Mouse (Mus musculus) T-cell, adult 2 months (primary cell): ENCODE measurements at regions not wholly inside any gene's neighbourhood (a gene's known extent, or its start where the extent isn't known, plus 50 kb on each side); places are given as distances from the start of the nearest gene placed in this dataset.

Source experiments
- DNase-seq: peaks from one replicate; pipeline ENCODE4 v3.0.0; 2022; ENCODE audit warnings: low spot score

DNA sequence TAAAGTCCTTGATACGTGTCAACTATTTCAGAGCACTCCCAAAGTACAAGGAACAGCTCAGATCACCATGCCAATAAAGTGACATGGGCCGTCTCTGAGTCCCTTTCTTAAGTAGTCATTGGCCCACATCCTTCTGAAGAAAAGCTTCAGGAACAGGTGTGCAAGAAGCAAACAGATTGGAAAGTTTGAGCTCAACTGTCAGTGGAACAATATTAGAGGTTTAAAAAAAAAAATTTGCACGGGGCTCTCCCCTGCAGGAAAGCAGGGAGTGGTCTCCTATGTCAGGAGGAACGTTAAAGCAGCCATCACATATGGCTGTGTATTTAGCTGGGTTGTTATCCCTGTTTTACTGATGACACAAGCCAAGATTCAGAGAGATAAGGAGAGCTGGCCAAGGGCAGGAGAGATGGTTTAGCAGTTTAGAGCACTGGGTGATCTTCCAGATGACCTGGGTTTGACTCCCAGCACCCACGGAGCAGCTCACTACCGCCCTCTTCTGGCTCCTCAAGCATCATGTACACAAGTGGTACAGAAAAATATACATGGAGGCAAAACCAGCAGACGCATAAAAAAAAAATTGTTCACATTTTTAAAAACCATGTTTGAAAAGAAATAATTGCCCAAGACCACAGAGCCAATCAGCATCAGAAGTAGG is 318.3 kb upstream of the Clint1 start:
- DNase-seq, result no peak

- no peak for DNase-seq
These were observed 316.3 kb upstream of the Clint1 start for GRCm38 (mm10) chr11:45535501-45536025.

- DNase-seq, result no peak
These were observed 313.8 kb upstream of the Clint1 start for GRCm38 (mm10) chr11:45538011-45538410.

GRCm38 (mm10) chr11:45539459-45539858 is 312.4 kb upstream of the Clint1 start:
- no peak for DNase-seq

GRCm38 (mm10) chr11:45544531-45544930 is 307.3 kb upstream of the Clint1 start:
- DNase-seq, result no peak

DNA sequence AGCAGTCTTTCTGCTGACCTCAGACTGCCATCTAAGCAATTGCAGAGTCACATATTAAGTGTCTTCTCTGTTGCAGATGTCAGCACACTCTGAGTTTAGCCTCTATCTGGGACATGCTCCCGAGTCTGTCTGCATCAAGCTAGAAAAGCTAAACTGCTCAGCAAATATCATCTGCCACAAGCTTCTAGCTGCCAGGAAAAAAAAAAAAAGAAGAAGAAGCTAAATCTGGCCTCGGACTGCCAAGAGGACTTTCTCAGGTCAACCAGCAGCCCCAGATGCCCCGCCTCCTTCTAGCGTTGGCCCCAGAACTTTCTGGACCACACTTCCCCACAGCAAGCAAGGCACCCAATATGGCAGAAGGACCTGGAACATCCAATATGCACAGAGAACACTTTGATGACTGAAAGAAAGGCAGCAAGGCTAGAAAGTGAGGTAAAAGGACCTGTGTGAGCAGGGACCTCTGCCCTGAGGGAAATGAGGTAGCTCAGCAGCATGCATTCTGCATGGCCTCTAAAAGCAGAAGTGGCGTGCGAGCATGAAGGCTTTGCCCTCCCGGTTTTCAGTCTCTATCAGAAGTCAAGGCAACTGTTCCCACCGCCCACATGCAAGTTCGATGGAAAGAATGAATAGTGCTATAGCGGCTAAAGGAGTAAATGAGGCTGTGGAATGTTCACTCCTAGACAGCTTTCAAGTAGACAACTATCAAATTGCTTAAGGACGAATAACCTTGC is 305.8 kb upstream of the Clint1 start:
- DNase-seq, result no peak

DNA sequence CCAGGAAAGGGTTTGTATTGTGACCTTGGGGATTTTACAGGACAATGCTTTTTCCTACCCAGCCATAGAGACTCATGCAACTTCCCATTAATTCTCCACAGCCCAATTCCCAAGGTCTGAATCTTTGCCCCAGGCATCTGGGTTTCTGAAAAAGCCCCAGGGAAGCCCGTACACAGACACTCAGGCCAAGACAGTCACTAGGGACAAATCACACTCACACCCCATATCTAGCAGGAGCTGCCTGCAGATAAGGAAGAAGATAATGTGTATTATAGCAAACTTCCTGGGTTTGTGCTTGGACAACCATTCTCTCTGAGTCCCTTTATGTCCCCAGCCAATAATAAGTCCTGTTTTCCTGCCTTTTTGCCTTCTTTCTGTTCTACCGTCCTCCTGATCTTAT is 305.0 kb upstream of the Clint1 start:
- no peak for DNase-seq

GRCm38 (mm10) chr11:45550376-45550775 is 301.5 kb upstream of the Clint1 start:
- DNase-seq, result no peak

DNA sequence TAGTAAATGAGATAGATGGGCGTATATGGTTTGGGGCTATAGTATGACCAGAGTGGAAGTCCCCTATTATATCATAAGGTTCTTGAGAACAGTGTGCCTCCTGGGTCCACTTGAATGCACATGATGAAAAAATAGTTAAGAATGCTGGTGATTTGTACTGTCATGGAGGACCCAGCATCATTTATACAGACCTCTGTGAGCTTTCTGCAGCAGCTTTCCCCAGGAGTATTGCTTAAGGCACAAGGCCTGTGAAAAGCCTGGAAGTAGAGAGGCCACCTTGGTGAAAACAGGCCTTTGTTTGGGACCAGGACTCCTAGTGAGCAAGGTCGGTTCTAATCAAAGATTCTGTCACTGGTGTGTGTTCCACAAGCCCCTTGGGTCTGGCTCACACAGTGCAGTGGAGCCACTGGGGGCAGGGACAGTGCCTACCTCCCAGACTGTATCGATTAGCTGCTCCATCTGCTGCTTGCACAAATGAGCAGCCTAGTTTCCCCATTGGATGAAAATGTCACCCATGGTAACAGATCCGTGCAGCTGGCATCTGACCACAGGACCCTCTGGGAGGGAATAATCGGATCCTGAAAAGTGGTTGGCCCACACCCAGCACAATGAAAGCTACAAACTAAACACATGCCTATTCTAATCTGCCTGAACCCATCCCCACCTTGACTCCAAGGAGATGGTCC is 274.2 kb upstream of the Clint1 start:
- DNase-seq, result no peak

DNA sequence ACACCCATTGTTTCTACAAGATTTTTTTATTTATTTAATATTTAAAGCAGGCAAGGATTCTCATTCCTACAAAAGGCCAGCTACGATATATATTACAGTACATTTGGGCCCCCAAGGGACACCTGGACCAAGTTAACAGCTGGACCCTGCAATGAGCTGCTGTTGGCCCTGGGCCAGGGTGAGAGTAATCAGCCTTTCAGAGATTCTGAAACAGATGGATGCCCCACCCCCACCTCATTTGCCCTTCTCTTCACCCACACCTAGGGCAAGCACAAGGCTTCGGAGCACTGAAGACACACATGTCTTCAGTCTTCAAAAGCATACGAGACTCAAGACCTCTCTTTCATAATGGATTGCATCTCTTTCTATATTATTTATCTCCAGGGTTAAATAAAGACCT is 259.5 kb upstream of the Clint1 start:
- no peak for DNase-seq

DNA sequence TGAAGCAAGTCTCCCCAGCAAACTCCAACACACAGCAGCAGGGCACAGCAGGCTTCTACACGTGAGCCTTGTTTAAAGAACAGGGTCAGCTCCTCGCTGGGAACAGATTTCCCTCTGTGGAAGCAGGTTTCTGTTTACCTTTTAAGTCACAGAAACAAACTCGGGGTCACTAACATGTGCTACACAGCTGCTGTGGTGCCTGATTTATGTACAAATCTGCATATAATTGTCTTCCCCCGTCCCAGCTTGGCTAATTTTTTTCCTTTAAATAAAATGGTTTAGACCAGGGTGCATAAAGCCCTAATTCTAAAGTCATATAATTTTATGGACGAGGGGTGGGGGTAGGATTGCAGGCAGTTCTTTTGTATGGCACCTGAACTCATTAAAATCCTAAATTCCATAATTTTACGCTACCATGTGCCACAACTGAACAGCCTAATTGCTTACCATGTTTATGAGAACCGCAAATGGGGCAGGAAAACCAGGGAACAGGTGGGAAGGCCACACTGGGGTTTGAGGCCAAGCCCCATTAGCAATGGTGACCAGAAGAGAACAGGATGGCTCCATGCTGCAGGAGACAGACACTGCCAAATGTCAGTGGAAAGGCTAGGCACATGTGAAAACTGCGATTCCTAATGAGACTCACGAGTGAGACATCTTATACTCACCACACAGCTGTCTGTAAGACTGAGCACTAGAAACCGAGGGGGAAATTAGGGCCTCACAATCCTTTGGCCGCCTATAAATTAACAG is 258.8 kb upstream of the Clint1 start:
- no peak for DNase-seq

GRCm38 (mm10) chr11:45595372-45595771 is 256.5 kb upstream of the Clint1 start:
- DNase-seq, result peak; percentile 29

DNA sequence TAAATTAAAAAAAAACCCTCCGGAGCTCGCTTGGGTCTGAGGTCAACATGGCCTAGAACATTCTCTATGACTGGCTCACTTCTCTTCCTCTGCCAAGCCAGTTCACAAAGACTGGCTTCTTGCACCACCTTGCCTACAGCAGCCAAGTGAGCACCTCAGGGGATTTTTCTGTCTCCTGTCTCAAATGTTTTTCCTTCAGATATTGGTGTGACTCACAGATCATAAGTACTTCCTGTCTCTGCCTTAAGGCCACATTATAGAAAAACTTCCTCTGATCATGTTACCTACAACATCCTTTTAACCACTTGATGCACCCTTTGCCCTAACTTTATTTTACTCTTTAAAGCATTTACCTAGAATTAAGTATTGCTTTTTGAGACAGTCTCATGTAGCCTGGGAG is 230.0 kb upstream of the Clint1 start:
- peak; percentile 10 for DNase-seq

GRCm38 (mm10) chr11:45622701-45623100 is 229.2 kb upstream of the Clint1 start:
- no peak for DNase-seq

DNA sequence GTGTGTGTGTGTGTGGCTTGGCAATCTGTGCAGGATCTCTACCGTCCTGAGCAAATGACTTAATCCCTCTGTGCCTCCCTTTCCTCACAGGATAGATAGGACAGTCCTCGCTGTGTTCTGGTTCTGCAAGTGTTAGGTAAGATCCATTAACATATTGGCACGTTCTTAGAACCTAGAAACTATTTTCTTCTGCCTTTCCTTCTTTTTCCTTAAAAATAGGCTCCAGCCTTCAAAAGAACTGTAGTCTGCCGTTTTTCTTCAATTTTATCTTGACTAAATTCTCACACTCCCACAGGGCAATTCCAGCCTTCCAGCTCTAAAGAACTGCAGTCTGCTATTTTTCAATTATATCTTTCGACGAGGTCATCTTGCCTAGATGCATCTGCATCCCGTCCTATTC is 227.6 kb upstream of the Clint1 start:
- no peak for DNase-seq

DNA sequence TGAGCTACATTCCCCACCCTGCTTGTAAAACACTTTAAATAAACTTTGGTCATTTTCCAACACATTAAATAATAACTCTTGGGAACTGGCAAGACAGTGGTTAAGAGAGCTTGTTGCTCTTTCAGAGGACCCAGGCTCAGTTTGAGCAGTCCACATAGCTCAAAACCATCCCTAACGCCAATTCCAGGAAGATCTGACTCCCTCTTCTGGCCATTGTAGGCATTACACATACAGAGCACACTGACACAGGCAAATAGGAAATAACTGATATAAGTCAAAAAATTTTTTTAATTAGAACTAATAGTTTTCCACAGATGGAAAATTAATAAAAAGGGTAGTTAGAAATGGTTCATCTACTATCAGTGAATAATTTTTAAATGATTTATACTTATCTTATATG is 222.6 kb upstream of the Clint1 start:
- no peak for DNase-seq

- DNase-seq, result no peak
These were observed 217.2 kb upstream of the Clint1 start for GRCm38 (mm10) chr11:45634535-45635235.

- no peak for DNase-seq
These were observed 216.0 kb upstream of the Clint1 start for GRCm38 (mm10) chr11:45635896-45636295.

DNA sequence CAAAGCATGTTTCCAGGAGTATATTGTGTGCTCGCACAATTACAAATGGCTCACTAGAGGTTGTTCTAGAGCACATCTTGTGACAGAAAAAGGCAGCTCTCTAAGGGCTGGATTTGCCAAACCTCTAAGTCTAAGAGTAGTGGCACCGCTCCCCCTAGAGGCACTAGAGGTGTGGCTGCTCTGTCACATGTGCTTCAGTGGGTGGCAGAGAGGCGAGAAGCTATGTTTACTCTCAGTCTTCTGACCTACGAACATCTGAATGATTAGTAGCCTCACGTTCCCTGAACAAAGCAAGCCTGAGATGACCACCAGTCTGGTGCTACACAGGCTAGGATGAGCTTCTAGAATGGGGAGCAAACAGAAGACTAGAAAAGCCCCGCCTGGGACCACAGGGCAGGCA is 212.6 kb upstream of the Clint1 start:
- DNase-seq, result no peak

- DNase-seq, result no peak
These were observed 209.6 kb upstream of the Clint1 start for GRCm38 (mm10) chr11:45642142-45642756.

GRCm38 (mm10) chr11:45643629-45644325 is 208.1 kb upstream of the Clint1 start:
- DNase-seq, result no peak
